Mouse (Mus musculus) macrophage (primary cell): ENCODE results near the gene Ciapin1. TPM values are rescaled to one million over a fixed set of nuclear protein-coding genes. Genes with fewer than 3 reads are reported as not detected.
A peak's percentile ranks its signal among the peaks of the same experiment; 100 is the strongest.

Experiments used
- H3K27ac ChIP-seq: fragments of 350-480 bp; formaldehyde crosslinking; 2 replicates; pipeline ENCODE4 v1.9.0; 2021
- H3K36me3 ChIP-seq: fragments of 350-480 bp; formaldehyde crosslinking; 2 replicates; pipeline ENCODE4 v1.9.0; 2021; ENCODE audit errors: inconsistent target
- H3K4me3 ChIP-seq: fragments of 350-480 bp; formaldehyde crosslinking; 2 replicates; pipeline ENCODE4 v1.9.0; 2021; ENCODE audit errors: inconsistent target
- H3K79me2 ChIP-seq: fragments of 350-480 bp; formaldehyde crosslinking; 2 replicates; pipeline ENCODE4 v1.9.0; 2021; ENCODE audit errors: inconsistent target
- WGBS: methylation state at CpG from one replicate; pipeline ENCODE4 v1.1.7; 2026; ENCODE audit warnings: inconsistent platforms; ENCODE audit not compliant: missing documents; 5-methylcytosine and 5-hydroxymethylcytosine counted together
- polyA plus RNA-seq: library from polyadenylated mRNA; stranded (reverse); fragments of 250-400 nt; gene quantifications from 3 replicates; pipeline ENCODE4 v1.2.4, GENCODE M21; 2018; ENCODE audit warnings: inconsistent platforms
- total RNA-seq, 78 experiments: library from RNA; depleted of rRNA; stranded (reverse); fragments of 250-400 nt; gene quantifications; 1 replicate in 9 of 78; 2 replicates in 24 of 78; 3 replicates in 43 of 78; 4 replicates in 2 of 78; pipeline ENCODE4 v1.2.4; 2018; ENCODE audit warnings: inconsistent platforms in 56 of 78

Gene Ciapin1
- 100 to 1,000 TPM in 8 of 26 experiments, 10 to 100 TPM in 18; 41.3 to 198 (median 65.0) TPM for total RNA-seq (2018; cell fraction: chromatin; rRNA removed)
- total RNA-seq (2018; cell fraction: cytosol; rRNA removed), result 10 to 100 TPM in 24 of 26 experiments, 1 to 10 TPM in 2; 9.1 to 22.2 (median 14.3) TPM
- 100 to 1,000 TPM in 1 of 26 experiments, 10 to 100 TPM in 25; 26.8 to 101 (median 48.2) TPM for total RNA-seq (2018; cell fraction: nucleus; rRNA removed)
- 10.8 to 28.7 TPM (median 20.3 TPM) in 3 replicates for polyA plus RNA-seq

DNA sequence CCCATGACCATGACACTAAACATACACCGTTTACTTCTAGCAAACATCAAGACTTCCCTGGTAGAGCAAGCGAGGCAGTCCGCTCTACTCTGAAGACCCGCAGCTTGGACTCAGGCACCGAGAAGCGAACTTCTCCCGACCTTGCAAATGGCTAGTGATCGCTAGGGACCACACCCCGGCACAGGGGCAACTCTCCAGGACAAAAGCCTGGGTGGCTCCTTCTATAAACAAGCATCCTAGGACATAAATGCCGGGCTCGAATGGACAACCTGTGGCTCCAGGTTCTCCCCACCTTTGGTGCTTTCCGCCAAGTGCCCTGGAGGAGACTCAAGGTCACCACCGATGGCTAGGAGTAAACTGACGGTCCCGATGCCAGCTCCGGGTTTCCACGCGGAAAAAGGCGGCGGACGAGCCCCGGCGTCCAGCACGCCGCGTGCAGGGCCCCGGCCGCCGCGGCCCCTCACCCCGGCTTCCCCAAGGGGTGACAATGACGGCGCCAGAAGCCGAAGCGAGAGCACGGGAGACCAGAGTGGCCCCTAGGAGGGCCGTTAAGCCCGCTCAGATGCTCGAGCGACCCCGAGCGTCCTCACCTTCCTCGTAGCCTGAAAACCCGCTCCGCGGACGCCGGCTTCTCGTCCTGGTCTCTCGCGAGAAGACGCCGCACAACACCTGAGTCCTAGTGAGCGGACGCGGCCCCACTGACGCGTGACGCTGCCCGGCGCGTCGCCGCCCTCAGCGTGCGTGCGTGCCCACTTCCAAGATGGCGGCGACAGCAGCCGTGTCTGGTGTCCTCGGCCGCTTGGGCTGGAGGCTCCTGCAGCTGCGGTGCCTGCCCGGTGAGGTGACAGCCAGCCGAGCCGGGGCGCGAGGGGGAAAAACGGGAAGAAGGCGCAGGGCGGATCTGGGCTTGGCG lies at the start of gene Ciapin1, which contains the start of gene Coq9:
Gene Ciapin1 (minus strand): TSS at position 697 of the 913 bp plus-strand sequence.
Gene Coq9 (plus strand): TSS at position 660 of the 913 bp plus-strand sequence.
- Histone ChIP-seq H3K4me3 (peak within 1 kb of the TSS; percentile 95), H3K79me2 (peaks cover 50% of the 10 kb centered on the region), H3K27ac (peak within 1 kb of the TSS; percentile 80), H3K36me3 (peaks cover 6% of the 10 kb centered on the region; the same call in 1 of the 2 replicates)
- WGBS, result 1% methylated on average over 82 of the region's 82 CpGs

DNA sequence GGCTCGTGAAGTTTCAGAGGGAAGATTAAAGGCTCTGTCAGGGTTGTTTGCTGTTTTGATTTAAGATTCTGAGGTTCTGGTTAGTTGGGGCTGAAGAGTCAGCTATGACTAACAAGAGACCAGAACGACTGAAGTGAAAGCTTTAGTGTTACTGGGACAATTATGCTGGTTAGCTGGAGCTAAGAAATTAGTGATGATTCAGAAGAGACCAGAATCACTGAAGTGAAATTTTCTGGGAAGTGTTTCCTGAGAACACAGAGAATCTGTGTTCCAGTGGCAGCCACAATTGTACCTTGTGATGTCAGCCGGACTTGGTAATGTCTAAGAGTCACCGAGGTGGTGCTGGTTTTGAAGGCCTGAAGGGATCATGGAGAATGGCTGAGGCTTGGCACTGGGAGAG lies 42.6 kb upstream of the Ciapin1 start:
- H3K36me3 ChIP-seq, result no peaks in the 10 kb centered on the region
- 89% methylated on average over 4 of the region's 4 CpGs for WGBS

GRCm38 (mm10) chr8:94876820-94877219 lies 38.7 kb upstream of the Ciapin1 start:
- no peak overlapping the region for H3K27ac ChIP-seq
- no peaks in the 10 kb centered on the region for H3K79me2 ChIP-seq
- WGBS, result 51% methylated on average over 3 of the region's 3 CpGs
- no peak overlapping the region for H3K4me3 ChIP-seq
- H3K36me3 ChIP-seq, result no peaks in the 10 kb centered on the region

More for the DNA sequence above, 42.6 kb upstream of the Ciapin1 start:
- H3K79me2 ChIP-seq, result no peaks in the 10 kb centered on the region
- H3K4me3 ChIP-seq, result no peak overlapping the region
- no peak overlapping the region for H3K27ac ChIP-seq

DNA sequence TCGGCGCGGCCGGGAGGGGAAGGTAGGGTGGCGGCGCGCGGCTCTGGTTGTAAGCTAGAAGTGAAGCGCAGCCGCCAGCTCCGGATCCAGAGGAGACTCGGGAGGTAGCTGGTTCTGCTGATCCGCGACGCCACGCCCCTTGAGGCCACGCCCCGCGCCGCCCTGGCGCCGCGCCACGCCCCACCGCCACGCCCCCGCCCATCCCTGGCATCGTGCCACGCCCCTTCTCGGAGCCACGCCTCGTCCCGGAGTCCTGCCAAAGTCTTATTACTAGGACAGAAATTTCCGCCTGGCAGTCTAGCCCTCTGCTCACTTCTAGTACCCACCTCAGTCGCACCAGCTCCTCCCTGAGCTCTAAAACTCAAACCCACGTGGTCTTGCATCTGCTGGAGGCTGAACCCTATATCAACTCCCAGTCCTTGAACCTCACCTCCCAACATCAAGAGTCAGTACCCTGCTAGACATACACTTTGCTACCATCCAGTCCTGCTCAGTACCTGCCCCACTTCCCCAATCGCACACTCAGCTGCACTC lies 38.1 kb upstream of the Ciapin1 start, which contains the start of gene Dok4:
Gene Dok4 (minus strand): TSS at position 134 of the 534 bp plus-strand sequence.
- WGBS, result under 1% methylated on average over 25 of the region's 37 CpGs
- no peak within 1 kb of the TSS for H3K27ac ChIP-seq
- H3K79me2 ChIP-seq, result no peaks in the 10 kb centered on the region

DNA sequence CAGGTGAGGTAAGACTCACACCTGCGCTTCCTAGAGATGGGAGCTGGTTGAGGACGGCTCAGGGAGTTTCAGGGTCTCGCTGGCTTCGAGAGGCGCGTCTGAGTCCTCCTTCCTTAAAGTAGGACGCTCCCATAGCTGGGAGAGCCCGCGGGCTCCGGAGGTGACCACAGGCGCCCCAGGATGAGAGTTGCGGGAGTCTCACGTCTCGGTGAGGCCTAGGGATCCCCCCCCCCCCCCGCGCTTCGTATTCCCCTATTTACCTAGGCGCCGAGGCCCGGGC lies 37.7 kb upstream of the Ciapin1 start:
- Histone ChIP-seq H3K27ac (no peak overlapping the region), H3K4me3 (peak overlapping the region; percentile 40), H3K79me2 (no peaks in the 10 kb centered on the region), H3K36me3 (no peaks in the 10 kb centered on the region)
- WGBS, result 2% methylated on average over 19 of the region's 20 CpGs

More for the DNA sequence above, 38.1 kb upstream of the Ciapin1 start, which contains the start of gene Dok4:
- Histone ChIP-seq H3K4me3 (peak within 1 kb of the TSS; percentile 40), H3K36me3 (no peaks in the 10 kb centered on the region)

GRCm38 (mm10) chr8:94875096-94875870 lies 37.1 kb upstream of the Ciapin1 start:
- no peak overlapping the region for H3K27ac ChIP-seq

DNA sequence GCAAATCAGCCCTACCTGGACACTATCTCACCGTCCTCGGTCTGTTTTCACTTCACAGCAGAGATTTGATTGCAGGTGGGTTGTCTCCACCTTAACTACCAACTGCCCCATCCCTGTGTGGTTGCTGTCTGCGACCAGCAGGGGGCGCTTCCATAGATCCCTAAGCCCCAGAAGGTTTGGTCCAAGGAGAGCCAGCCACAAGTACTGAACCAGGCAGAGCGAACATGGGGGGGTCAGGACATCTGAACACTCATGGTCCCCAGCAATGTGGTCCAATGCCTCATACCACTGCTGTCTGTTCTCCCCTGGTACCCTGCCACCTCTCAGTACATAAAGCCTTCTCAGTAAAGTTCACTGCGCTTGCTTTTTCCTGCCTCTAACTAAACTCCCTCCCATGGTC lies 36.2 kb upstream of the Ciapin1 start:
- Histone ChIP-seq H3K36me3 (no peaks in the 10 kb centered on the region), H3K79me2 (no peaks in the 10 kb centered on the region), H3K4me3 (no peak overlapping the region), H3K27ac (no peak overlapping the region)
- 18% methylated on average over 5 of the region's 6 CpGs for WGBS

More at GRCm38 (mm10) chr8:94875096-94875870, 37.1 kb upstream of the Ciapin1 start:
- Histone ChIP-seq H3K36me3 (no peaks in the 10 kb centered on the region), H3K79me2 (no peaks in the 10 kb centered on the region), H3K4me3 (peak overlapping the region; percentile 40)
- WGBS, result 36% methylated on average over 17 of the region's 17 CpGs

- 100% methylated on average over 2 of the region's 2 CpGs for WGBS
- Histone ChIP-seq H3K4me3 (no peak overlapping the region), H3K36me3 (no peaks in the 10 kb centered on the region), H3K79me2 (no peaks in the 10 kb centered on the region), H3K27ac (no peak overlapping the region)
Measured at GRCm38 (mm10) chr8:94872576-94872975, 34.4 kb upstream of the Ciapin1 start.

GRCm38 (mm10) chr8:94872156-94872555 lies 34.0 kb upstream of the Ciapin1 start:
- Histone ChIP-seq H3K27ac (no peak overlapping the region), H3K79me2 (no peaks in the 10 kb centered on the region), H3K4me3 (no peak overlapping the region), H3K36me3 (no peaks in the 10 kb centered on the region)
- WGBS, result 76% methylated on average over 3 of the region's 3 CpGs

DNA sequence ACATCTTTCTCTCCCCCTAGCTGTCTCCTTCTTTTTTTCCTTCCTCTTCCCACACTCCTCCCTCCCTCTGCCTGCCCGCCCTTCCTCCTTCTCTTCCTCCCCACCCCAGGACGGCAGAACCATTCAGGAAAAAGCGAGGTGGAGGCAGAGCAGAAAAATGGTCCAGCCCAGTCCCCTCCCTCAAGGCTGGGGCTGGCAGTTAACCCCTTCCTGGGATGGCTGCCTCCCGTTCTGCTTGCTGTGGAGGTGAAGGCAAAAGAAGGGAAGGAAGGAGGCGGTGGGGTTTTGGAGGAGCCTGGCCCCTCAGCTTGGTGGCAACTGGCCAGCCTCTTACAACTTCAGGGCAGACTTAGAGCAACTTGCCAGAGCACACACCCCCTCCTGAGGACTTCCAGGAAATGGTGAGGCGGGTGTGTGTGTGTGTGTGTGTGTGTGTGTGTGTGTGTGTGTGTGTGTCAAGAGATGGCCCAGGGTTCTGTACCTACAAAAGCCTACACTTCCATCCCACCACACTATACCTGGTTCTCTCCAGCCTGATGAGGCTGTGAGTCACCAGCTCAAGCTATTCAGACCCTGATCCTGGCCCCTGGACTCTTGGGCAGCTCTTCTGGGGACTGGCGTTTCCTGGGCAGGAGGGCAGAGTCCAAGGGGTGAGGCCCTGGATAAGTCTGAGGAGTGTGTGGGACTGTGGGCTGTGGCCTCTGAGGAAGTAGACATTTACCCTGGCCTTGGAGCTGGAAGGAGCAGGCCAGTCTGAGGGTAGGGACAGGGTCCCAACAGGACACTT lies 33.1 kb upstream of the Ciapin1 start:
- WGBS, result 24% methylated on average over 5 of the region's 7 CpGs
- Histone ChIP-seq H3K27ac (no peak overlapping the region), H3K36me3 (no peaks in the 10 kb centered on the region), H3K79me2 (no peaks in the 10 kb centered on the region), H3K4me3 (peak overlapping the region; percentile 20; the same call in 1 of the 2 replicates)

GRCm38 (mm10) chr8:94870474-94871107 lies 32.4 kb upstream of the Ciapin1 start:
- WGBS, result 10% methylated on average over 20 of the region's 22 CpGs
- Histone ChIP-seq H3K79me2 (no peaks in the 10 kb centered on the region), H3K36me3 (no peaks in the 10 kb centered on the region), H3K4me3 (peak overlapping the region; percentile 20; the same call in 1 of the 2 replicates), H3K27ac (no peak overlapping the region)

- no peak overlapping the region for H3K27ac ChIP-seq
- 57% methylated on average over 4 of the region's 4 CpGs for WGBS
- H3K79me2 ChIP-seq, result no peaks in the 10 kb centered on the region
- H3K36me3 ChIP-seq, result peaks cover 5% of the 10 kb centered on the region; the same call in 1 of the 2 replicates
- no peak overlapping the region for H3K4me3 ChIP-seq
Measured at GRCm38 (mm10) chr8:94870003-94870402, 31.8 kb upstream of the Ciapin1 start.

- no peak overlapping the region for H3K27ac ChIP-seq
- H3K36me3 ChIP-seq, result peaks cover 14% of the 10 kb centered on the region; the same call in 1 of the 2 replicates
- no peaks in the 10 kb centered on the region for H3K79me2 ChIP-seq
- WGBS, result 91% methylated on average over 7 of the region's 7 CpGs
- H3K4me3 ChIP-seq, result no peak overlapping the region
Measured at GRCm38 (mm10) chr8:94869146-94869545, 31.0 kb upstream of the Ciapin1 start.
